Mouse (Mus musculus): ENCODE data around the gene Sec14l1. TPM values are rescaled to one million over a fixed set of nuclear protein-coding genes. Genes with fewer than 3 reads are reported as not detected.
A peak's percentile ranks its signal among the peaks of the same experiment; 100 is the strongest.

The Sec14l1 gene
- polyA plus RNA-seq, 1 experiment from 2014 or later = 47.8 TPM

DNA sequence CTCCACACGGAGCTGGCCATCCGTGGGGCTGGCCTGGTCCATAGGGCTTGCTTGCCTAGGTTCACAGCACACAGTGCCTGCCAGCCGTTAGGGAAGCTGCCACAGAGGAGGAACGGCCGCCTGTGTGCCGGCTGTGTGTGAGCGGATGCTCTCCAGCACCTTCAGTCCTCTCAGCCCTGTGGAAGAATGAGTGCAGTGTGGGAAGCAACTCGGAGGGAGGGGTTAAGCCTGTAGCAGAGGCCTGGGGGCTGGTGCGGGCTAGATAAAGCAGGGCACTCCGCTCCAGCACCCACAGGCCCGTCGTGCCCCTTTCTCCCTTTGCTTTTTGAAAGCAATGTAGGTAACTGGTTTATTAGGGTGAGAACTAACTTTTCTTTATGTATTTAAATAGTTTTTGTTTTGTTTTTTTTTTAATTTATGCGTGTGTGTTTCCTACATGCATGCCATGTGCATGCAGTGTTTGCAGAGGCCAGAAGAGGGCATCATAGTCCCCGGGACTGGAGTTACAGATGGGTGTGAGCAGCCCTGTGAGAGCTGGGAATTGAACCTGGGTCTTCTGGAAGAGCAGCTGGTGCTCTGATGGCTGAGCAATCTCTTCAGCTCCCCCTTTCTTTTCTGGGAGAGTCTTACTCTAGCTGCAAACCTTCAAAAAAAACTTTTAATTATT lies 30.6 kb downstream of the Sec14l1 start:
- WGBS = 92% methylated on average over 14 of the region's 14 CpGs
- no peak for DNase-seq (ENCODE audit: low spot score)
- Histone ChIP-seq H3K9me3 (replicated peaks) (no peaks in the 10 kb centered on the region), H3K4me3 (no peak overlapping the region), H3K27me3 (ENCODE audit: low read depth, poor library complexity, severe bottlenecking) (no peaks in the 10 kb centered on the region), H3K4me1 (0 out of 2 replicates have a peak, but pooled peaks cover 5% of the 10 kb centered on the region), H3K36me3 (peaks cover 96% of the 10 kb centered on the region), H3K27ac (no peak overlapping the region)

DNA sequence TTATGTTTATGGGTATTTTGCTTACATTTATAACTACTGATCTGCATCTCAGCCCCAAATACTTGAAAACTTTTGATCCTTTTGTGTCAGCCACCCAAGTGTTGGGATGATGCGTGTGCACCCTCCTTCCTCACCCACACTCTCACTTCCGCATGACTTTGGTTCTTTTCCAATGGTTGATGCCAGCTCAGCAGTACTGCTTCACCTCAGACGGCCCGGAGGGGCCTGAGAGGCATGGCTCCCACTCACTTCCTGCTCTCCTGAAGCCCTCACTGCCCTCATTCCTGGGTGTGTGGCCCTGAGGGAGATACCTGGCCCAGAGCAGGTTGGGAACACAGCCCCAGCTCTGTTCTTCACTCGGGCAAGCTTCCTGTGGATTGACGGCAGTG lies 31.1 kb downstream of the Sec14l1 start:
- no peak overlapping the region for H3K4me3 ChIP-seq
- 0 out of 2 replicates have a peak, but pooled peaks cover 5% of the 10 kb centered on the region for H3K4me1 ChIP-seq
- peaks cover 100% of the 10 kb centered on the region for H3K36me3 ChIP-seq
- no peaks in the 10 kb centered on the region for H3K27me3 ChIP-seq (ENCODE audit: low read depth, poor library complexity, severe bottlenecking)
- H3K27ac ChIP-seq = no peak overlapping the region
- WGBS = 94% methylated on average over 6 of the region's 6 CpGs
- H3K9me3 ChIP-seq (replicated peaks) = no peaks in the 10 kb centered on the region
- no peak for DNase-seq (ENCODE audit: low spot score)

- Histone ChIP-seq H3K4me3 (no peak overlapping the region), H3K27me3 (ENCODE audit: low read depth, poor library complexity, severe bottlenecking) (no peaks in the 10 kb centered on the region), H3K36me3 (peaks cover 99% of the 10 kb centered on the region), H3K27ac (no peak overlapping the region), H3K9me3 (replicated peaks) (no peaks in the 10 kb centered on the region), H3K4me1 (0 out of 2 replicates have a peak, but pooled peaks cover 5% of the 10 kb centered on the region)
- WGBS = 70% methylated on average over 24 of the region's 24 CpGs
- no peak for DNase-seq (ENCODE audit: low spot score)
Observed at GRCm38 (mm10) chr11:117146776-117147536, 32.0 kb downstream of the Sec14l1 start.

GRCm38 (mm10) chr11:117148893-117149685 lies 34.1 kb downstream of the Sec14l1 start:
- no peaks in the 10 kb centered on the region for H3K27me3 ChIP-seq (ENCODE audit: low read depth, poor library complexity, severe bottlenecking)
- no peak overlapping the region for H3K4me3 ChIP-seq
- DNase-seq (ENCODE audit: low spot score) = no peak
- peaks cover 21% of the 10 kb centered on the region for H3K4me1 ChIP-seq
- H3K9me3 ChIP-seq (replicated peaks) = no peaks in the 10 kb centered on the region
- no peak overlapping the region for H3K27ac ChIP-seq
- WGBS = 91% methylated on average over 18 of the region's 18 CpGs
- H3K36me3 ChIP-seq = peaks cover 93% of the 10 kb centered on the region

DNA sequence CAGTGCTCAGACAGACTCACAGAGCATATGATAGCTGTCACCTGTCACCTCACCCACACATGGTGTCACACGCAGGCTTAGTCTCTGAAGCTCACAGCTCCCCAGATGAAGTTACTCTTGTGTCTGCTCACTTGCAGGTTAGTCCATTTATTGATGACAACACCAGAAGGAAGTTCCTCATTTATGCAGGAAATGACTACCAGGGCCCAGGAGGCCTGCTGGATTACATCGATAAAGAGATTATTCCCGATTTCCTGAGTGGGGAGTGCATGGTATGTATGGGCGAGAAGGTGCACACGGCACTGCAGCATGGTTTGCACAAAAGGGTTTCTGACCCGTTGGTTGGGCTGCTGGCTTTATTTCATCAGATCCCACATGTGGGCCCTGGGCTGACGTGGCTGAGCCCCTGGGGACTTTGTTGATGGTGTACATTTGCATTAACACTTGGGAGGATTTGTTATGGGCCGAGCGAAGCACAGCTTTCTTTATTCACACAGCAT lies 35.5 kb downstream of the Sec14l1 start:
- no peak for DNase-seq (ENCODE audit: low spot score)
- Histone ChIP-seq H3K4me1 (peaks cover 26% of the 10 kb centered on the region), H3K9me3 (replicated peaks) (no peaks in the 10 kb centered on the region), H3K27me3 (ENCODE audit: low read depth, poor library complexity, severe bottlenecking) (no peaks in the 10 kb centered on the region), H3K4me3 (no peak overlapping the region), H3K27ac (no peak overlapping the region), H3K36me3 (peaks cover 93% of the 10 kb centered on the region)
- 88% methylated on average over 9 of the region's 9 CpGs for WGBS

GRCm38 (mm10) chr11:117151461-117151860 lies 36.5 kb downstream of the Sec14l1 start:
- H3K36me3 ChIP-seq = peaks cover 90% of the 10 kb centered on the region
- WGBS = 91% methylated on average over 7 of the region's 7 CpGs

GRCm38 (mm10) chr11:117152541-117152940 lies 37.6 kb downstream of the Sec14l1 start:
- Histone ChIP-seq H3K27ac (no peak overlapping the region), H3K27me3 (ENCODE audit: low read depth, poor library complexity, severe bottlenecking) (no peaks in the 10 kb centered on the region), H3K9me3 (replicated peaks) (no peaks in the 10 kb centered on the region), H3K4me1 (peaks cover 39% of the 10 kb centered on the region), H3K36me3 (peaks cover 89% of the 10 kb centered on the region), H3K4me3 (no peak overlapping the region)
- DNase-seq (ENCODE audit: low spot score) = no peak
- 84% methylated on average over 6 of the region's 6 CpGs for WGBS

More at GRCm38 (mm10) chr11:117151461-117151860, 36.5 kb downstream of the Sec14l1 start:
- Histone ChIP-seq H3K27me3 (ENCODE audit: low read depth, poor library complexity, severe bottlenecking) (no peaks in the 10 kb centered on the region), H3K4me1 (peaks cover 35% of the 10 kb centered on the region), H3K4me3 (no peak overlapping the region), H3K9me3 (replicated peaks) (no peaks in the 10 kb centered on the region), H3K27ac (no peak overlapping the region)
- DNase-seq (ENCODE audit: low spot score) = no peak

DNA sequence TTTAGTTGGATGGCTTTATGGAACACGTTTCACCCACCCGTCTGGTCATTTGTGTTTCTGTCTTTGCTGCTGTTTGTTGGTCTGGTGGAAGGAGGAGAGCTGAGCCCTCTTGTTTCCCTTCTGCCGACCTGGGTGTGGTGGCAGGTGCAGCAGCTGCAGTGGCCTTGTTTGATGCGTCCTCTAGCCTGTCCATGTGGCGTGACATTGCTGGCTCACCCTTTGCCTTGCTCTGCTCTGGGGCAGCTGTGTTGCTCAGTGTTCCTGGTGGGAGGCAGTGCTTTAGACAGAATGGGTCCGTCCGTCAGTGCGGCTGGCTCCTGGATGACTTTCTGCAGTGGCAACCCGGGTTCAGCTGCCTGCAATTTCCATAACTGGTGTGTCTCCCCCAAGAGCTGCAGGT lies 38.6 kb downstream of the Sec14l1 start:
- Histone ChIP-seq H3K27ac (peak overlapping the region; percentile 39; the same call in 1 of the 2 replicates), H3K4me1 (peaks cover 39% of the 10 kb centered on the region), H3K9me3 (replicated peaks) (no peaks in the 10 kb centered on the region), H3K4me3 (no peak overlapping the region), H3K27me3 (ENCODE audit: low read depth, poor library complexity, severe bottlenecking) (no peaks in the 10 kb centered on the region), H3K36me3 (peaks cover 88% of the 10 kb centered on the region)
- 82% methylated on average over 9 of the region's 9 CpGs for WGBS
- DNase-seq (ENCODE audit: low spot score) = no peak

DNA sequence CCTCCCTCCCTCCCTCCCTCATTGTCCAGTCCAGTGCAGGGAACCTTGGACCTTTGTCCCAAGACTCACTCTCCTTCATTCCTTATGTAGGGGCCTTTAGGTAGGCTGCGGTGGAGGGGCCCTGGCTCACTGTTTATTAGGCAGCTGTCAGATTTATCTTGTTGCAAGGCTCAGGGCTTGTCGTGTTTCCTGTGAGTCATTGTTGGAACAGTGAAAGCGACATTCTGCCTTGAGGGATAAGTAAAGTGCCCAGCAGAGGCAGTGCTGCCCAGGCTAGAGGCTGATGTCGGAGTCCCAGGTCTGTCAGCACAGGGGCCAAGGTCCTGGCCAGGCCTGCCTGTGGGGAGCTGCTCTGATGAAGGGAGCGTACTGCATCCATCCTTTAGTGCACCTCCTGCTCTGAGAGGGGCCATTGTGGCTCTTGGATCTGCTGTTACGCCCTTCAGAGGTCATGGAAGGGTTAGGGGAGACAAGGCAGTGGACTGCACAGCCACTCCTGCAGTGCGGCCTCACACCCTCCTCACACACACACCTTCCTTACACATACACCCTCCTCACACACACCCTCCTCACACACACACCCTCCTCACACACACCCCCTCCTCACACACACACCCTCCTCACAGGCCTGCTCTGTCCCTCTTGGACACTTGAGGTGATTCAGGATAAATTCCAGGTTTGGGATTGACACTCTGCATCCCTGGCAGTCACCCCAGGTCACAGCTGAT lies 39.3 kb downstream of the Sec14l1 start:
- peaks cover 39% of the 10 kb centered on the region for H3K4me1 ChIP-seq
- DNase-seq (ENCODE audit: low spot score) = no peak
- H3K4me3 ChIP-seq = no peak overlapping the region
- peak overlapping the region; percentile 39; the same call in 1 of the 2 replicates for H3K27ac ChIP-seq
- H3K9me3 ChIP-seq (replicated peaks) = no peaks in the 10 kb centered on the region
- H3K36me3 ChIP-seq = peaks cover 88% of the 10 kb centered on the region
- WGBS = 67% methylated on average over 7 of the region's 7 CpGs
- H3K27me3 ChIP-seq (ENCODE audit: low read depth, poor library complexity, severe bottlenecking) = no peaks in the 10 kb centered on the region

DNA sequence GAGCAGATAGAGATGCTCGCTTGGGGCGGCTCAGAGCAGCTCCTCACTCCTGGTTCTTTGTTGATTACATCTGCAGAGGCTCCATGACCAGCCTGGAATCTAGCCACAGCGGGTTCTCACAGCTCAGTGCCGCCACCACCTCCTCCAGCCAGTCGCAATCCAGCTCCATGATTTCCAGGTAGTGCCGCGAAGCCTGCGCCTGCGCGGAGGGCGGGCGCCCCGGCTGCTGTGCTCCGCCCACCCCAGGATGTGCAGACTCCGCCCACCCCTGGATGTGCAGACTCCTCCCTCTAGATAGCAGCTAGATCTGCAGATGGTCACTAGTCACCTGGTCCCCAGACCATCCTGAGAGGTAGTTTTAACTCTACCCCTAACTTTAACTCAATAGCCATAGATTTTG lies 41.8 kb downstream of the Sec14l1 start:
- no peaks in the 10 kb centered on the region for H3K9me3 ChIP-seq (replicated peaks)
- H3K36me3 ChIP-seq = peaks cover 72% of the 10 kb centered on the region
- 3% methylated on average over 15 of the region's 15 CpGs for WGBS
- H3K27ac ChIP-seq = peak overlapping the region; percentile 62
- H3K4me1 ChIP-seq = peaks cover 39% of the 10 kb centered on the region
- H3K27me3 ChIP-seq (ENCODE audit: low read depth, poor library complexity, severe bottlenecking) = no peaks in the 10 kb centered on the region
- peak; percentile 84 for DNase-seq (ENCODE audit: low spot score)
- H3K4me3 ChIP-seq = peak overlapping the region; percentile 32; the same call in 1 of the 2 replicates

DNA sequence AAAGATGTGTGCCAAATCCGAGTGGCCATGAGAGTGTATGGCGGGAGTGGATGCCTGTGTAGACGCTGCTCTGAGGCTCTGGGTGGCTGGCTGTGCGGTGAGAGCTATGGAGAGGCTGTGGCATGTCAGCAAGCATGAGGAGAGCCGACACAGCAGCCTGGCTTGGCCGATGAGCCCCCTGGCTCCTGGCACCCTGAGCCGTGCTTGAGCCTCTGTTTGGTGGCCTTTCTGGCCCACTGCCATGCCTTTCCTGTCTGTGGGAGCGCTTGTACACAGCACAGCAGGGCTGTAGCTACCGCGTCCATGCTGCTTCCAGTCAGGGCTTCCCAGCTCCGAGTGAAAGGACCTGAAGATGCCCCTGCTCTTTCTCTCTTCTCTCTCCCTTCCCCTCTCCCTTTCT lies 43.4 kb downstream of the Sec14l1 start:
- no peaks in the 10 kb centered on the region for H3K27me3 ChIP-seq (ENCODE audit: low read depth, poor library complexity, severe bottlenecking)
- H3K36me3 ChIP-seq = peaks cover 62% of the 10 kb centered on the region
- no peaks in the 10 kb centered on the region for H3K9me3 ChIP-seq (replicated peaks)
- H3K27ac ChIP-seq = no peak overlapping the region
- 91% methylated on average over 11 of the region's 11 CpGs for WGBS
- peaks cover 38% of the 10 kb centered on the region for H3K4me1 ChIP-seq
- DNase-seq (ENCODE audit: low spot score) = no peak
- no peak overlapping the region for H3K4me3 ChIP-seq

- H3K36me3 ChIP-seq = peaks cover 52% of the 10 kb centered on the region
- whole genome bisulfite sequencing = 92% methylated on average over 13 of the region's 13 CpGs
Observed at GRCm38 (mm10) chr11:117159257-117159945, 44.4 kb downstream of the Sec14l1 start.

More at GRCm38 (mm10) chr11:117159257-117159945, 44.4 kb downstream of the Sec14l1 start:
- peaks cover 30% of the 10 kb centered on the region for H3K4me1 ChIP-seq
- H3K27me3 ChIP-seq (ENCODE audit: low read depth, poor library complexity, severe bottlenecking) = no peaks in the 10 kb centered on the region
- DNase-seq (ENCODE audit: low spot score) = no peak
- H3K27ac ChIP-seq = no peak overlapping the region
- H3K9me3 ChIP-seq (replicated peaks) = no peaks in the 10 kb centered on the region
- H3K4me3 ChIP-seq = no peak overlapping the region
